Mouse (Mus musculus) testis, adult 2 months (tissue): Measurements from ENCODE around the gene Gm49396. TPM values are rescaled to one million over a fixed set of nuclear protein-coding genes. Genes with fewer than 3 reads are reported as not detected.

Experiments
- H3K27ac ChIP-seq: fragments of 200-500 bp; 2 replicates; pipeline ENCODE4 v1.5.1; 2012; ENCODE audit warnings: low read depth, low read length; ENCODE audit not compliant: control insufficient read depth, insufficient read depth
- H3K27me3 ChIP-seq: fragments of 200-500 bp; 2 replicates; pipeline ENCODE4 v1.6.1; 2012; ENCODE audit warnings: mild to moderate bottlenecking, low read length, moderate library complexity; ENCODE audit not compliant: control insufficient read depth, insufficient read depth
- H3K36me3 ChIP-seq: fragments of 200-500 bp; 2 replicates; pipeline ENCODE4 v1.6.1; 2012; ENCODE audit warnings: mild to moderate bottlenecking, low read length; ENCODE audit not compliant: control insufficient read depth, insufficient read depth
- H3K4me1 ChIP-seq: fragments of 200-500 bp; 2 replicates; pipeline ENCODE4 v1.6.1; 2012; ENCODE audit warnings: low read length; ENCODE audit not compliant: control insufficient read depth, insufficient read depth
- H3K4me3 ChIP-seq: fragments of 200-500 bp; 2 replicates; pipeline ENCODE4 v1.5.1; 2012; ENCODE audit warnings: low read depth, mild to moderate bottlenecking, low read length, moderate library complexity, mixed read lengths; ENCODE audit not compliant: control insufficient read depth
- CTCF ChIP-seq: fragments of 200-500 bp; IDR thresholded peaks from 2 replicates; pipeline ENCODE4 v1.5.1; 2012; ENCODE audit warnings: low read depth, mild to moderate bottlenecking, inconsistent platforms, low read length, moderate library complexity; ENCODE audit not compliant: control insufficient read depth, insufficient read depth, insufficient replicate concordance
- POLR2A ChIP-seq: fragments of 200-500 bp; IDR thresholded peaks from 2 replicates; pipeline ENCODE4 v1.6.1; 2012; ENCODE audit warnings: low read depth, mild to moderate bottlenecking, inconsistent platforms, low read length, moderate library complexity; ENCODE audit not compliant: control insufficient read depth
- polyA plus RNA-seq: library from polyadenylated mRNA; depleted of rRNA; stranded (reverse); fragments of >200 nt; gene quantifications from 2 replicates; pipeline ENCODE4 v1.2.3, GENCODE M21; 2012

The Gm49396 gene
- polyA plus RNA-seq, 1 experiment = 0.80 TPM

GRCm38 (mm10) chr7:30562526-30563116, 523 bp upstream of the Gm49396 start:
- Histone ChIP-seq H3K4me3 (peak overlapping the region; percentile 92), H3K27ac (peak overlapping the region; percentile 76), H3K27me3 (no peaks in the 10 kb centered on the region), H3K4me1 (peaks cover 13% of the 10 kb centered on the region), H3K36me3 (no peaks in the 10 kb centered on the region)
- TF ChIP-seq CTCF (no peak), POLR2A (no peak)

GRCm38 (mm10) chr7:30563906-30564280, 749 bp downstream of the Gm49396 start:
- Histone ChIP-seq H3K27me3 (no peaks in the 10 kb centered on the region), H3K36me3 (peaks cover 2% of the 10 kb centered on the region; the same call in 1 of the 2 replicates), H3K27ac (peak overlapping the region; percentile 95; the same call in 1 of the 2 replicates), H3K4me1 (peaks cover 7% of the 10 kb centered on the region), H3K4me3 (peak overlapping the region; percentile 92)
- TF ChIP-seq POLR2A (no peak), CTCF (no peak)

- Histone ChIP-seq H3K27me3 (no peaks in the 10 kb centered on the region), H3K4me3 (peak within 1 kb of the TSS; percentile 92), H3K4me1 (peaks cover 5% of the 10 kb centered on the region), H3K27ac (no peak within 1 kb of the TSS; the same call in 1 of the 2 replicates), H3K36me3 (peaks cover 3% of the 10 kb centered on the region)
- TF ChIP-seq CTCF (no peak), POLR2A (no peak)
Observed at GRCm38 (mm10) chr7:30564970-30565571, 1.9 kb downstream of the Gm49396 start, which contains the start of gene Igflr1. TSS of gene Igflr1 (plus strand) at chr7:30565427.

GRCm38 (mm10) chr7:30566033-30566432, 2.9 kb downstream of the Gm49396 start:
- TF ChIP-seq POLR2A (no peak), CTCF (no peak)
- H3K4me1 ChIP-seq = peaks cover 3% of the 10 kb centered on the region
- H3K36me3 ChIP-seq = peaks cover 4% of the 10 kb centered on the region
- H3K4me3 ChIP-seq = no peak overlapping the region
- H3K27me3 ChIP-seq = no peaks in the 10 kb centered on the region
- no peak overlapping the region for H3K27ac ChIP-seq

GRCm38 (mm10) chr7:30567555-30567954, 4.4 kb downstream of the Gm49396 start:
- H3K27me3 ChIP-seq = no peaks in the 10 kb centered on the region
- H3K4me1 ChIP-seq = no peaks in the 10 kb centered on the region; the same call in 1 of the 2 replicates
- H3K4me3 ChIP-seq = no peak overlapping the region
- H3K27ac ChIP-seq = no peak overlapping the region
- no peak for TF ChIP-seq POLR2A
- TF ChIP-seq CTCF = no peak
- H3K36me3 ChIP-seq = peaks cover 7% of the 10 kb centered on the region

GRCm38 (mm10) chr7:30572389-30572788, 9.2 kb downstream of the Gm49396 start:
- Histone ChIP-seq H3K36me3 (peaks cover 20% of the 10 kb centered on the region), H3K4me1 (no peaks in the 10 kb centered on the region; the same call in none of the 2 replicates), H3K27me3 (no peaks in the 10 kb centered on the region), H3K4me3 (no peak overlapping the region), H3K27ac (no peak overlapping the region)
- no peak for TF ChIP-seq CTCF
- no peak for TF ChIP-seq POLR2A

- Histone ChIP-seq H3K27me3 (no peaks in the 10 kb centered on the region), H3K27ac (no peak overlapping the region), H3K4me3 (no peak overlapping the region), H3K36me3 (peaks cover 20% of the 10 kb centered on the region), H3K4me1 (no peaks in the 10 kb centered on the region; the same call in 1 of the 2 replicates)
- TF ChIP-seq CTCF = no peak
- TF ChIP-seq POLR2A = no peak
Observed at GRCm38 (mm10) chr7:30572969-30573368, 9.8 kb downstream of the Gm49396 start.
